Mouse (Mus musculus): Measurements from ENCODE around the gene Ahrr.

Ahrr gene

GRCm38 (mm10) chr13:74292167-74292566 lies at the start of gene Ahrr:
TSS of gene Ahrr (minus strand) at chr13:74292331.
- peak in 1 of 2 experiments; percentile 12 for DNase-seq (ENCODE audit: low spot score in 2 of 2)

DNA sequence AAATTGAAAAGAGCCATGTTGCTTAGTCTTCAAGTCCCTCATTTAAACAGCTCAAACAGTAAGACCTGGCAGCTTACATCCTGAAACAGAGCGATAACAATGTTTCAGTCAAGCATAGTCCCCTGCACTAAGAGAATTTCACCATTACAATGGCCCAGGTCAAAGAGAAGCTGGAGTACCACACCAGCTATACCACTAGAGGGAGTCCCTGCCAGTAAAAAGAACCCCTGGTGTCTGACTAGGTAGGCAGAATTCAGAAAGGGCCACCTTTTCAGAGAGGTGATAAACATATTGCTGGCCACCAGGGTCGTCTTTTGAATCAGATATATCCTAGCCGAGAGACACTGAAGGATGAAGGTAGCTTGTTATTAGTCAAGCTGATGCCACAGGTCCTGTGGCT lies 48.9 kb upstream of the Ahrr start:
- DNase-seq (ENCODE audit: low spot score in 2 of 2) = no peak

DNA sequence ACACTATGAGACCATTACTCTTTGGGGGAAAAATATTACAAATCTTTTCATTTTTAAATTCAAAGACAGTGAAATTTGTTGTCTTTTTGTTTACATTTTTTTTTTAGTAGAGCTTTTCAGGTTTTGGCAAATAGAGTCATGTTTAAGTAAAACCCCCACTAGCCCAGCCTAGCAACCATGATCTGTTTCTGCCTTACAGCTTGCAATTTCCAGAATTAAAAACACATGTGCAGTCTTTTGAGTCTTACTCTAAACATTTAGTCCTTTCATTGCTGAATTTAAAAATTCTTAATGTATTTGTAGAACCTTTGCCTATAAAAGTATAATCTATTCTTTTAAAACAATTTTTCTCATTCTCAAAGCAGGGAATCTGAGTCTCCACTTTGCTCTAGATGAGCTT lies 37.2 kb upstream of the Ahrr start:
- DNase-seq (ENCODE audit: low spot score in 2 of 2) = no peak

GRCm38 (mm10) chr13:74317170-74317849 lies 25.2 kb upstream of the Ahrr start, which contains the start of gene Pdcd6:
TSS of gene Pdcd6 (minus strand) at chr13:74317580.
- peak; percentile 66 to 81 for DNase-seq (ENCODE audit: low spot score in 2 of 2)

DNA sequence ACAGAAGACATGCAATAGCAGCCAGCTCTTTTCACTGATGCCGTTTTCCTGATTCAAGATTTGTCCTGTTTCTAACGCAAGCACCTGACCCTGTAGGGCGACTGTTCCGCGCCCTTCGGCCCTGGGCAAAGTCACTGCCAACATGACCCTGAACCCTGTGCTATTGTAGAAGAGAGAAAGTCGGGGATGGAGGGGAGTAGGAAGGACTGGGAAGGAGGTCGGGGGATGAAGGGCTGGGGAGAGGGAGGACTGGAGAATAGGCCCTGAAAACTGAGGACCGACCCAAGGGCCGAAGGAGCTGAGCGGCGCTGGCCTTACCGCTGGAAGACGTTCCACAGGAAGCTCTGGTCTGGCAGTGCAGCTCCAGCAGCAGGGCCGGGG lies 24.6 kb upstream of the Ahrr start:
- DNase-seq (ENCODE audit: low spot score in 2 of 2) = no peak

GRCm38 (mm10) chr13:74316386-74316785 lies 24.3 kb upstream of the Ahrr start:
- DNase-seq (ENCODE audit: low spot score in 2 of 2) = no peak

GRCm38 (mm10) chr13:74314616-74315015 lies 22.5 kb upstream of the Ahrr start:
- no peak for DNase-seq (ENCODE audit: low spot score in 2 of 2)

- DNase-seq (ENCODE audit: low spot score in 2 of 2) = no peak
Observed at GRCm38 (mm10) chr13:74305780-74306179, 13.6 kb upstream of the Ahrr start.

DNA sequence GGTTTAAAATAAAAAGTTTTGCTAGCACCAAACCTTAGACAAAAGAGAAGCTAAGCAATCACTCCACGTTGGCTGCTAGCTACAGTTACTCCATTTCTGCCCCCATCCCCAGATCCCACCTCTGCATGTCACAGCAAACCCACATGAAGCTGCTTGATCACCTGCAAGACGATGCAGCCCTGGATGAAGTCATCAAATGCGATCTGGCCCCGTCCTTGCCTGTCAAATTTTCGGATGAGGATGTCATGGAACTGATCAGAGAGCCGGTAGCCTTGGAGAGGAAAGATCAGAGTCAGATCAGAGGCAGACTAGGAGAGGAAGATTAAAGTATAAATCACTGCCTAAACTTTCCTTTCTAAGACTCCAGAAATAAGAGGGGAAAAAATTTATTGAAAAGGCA lies 13.2 kb upstream of the Ahrr start:
- DNase-seq (ENCODE audit: low spot score in 2 of 2) = no peak

DNA sequence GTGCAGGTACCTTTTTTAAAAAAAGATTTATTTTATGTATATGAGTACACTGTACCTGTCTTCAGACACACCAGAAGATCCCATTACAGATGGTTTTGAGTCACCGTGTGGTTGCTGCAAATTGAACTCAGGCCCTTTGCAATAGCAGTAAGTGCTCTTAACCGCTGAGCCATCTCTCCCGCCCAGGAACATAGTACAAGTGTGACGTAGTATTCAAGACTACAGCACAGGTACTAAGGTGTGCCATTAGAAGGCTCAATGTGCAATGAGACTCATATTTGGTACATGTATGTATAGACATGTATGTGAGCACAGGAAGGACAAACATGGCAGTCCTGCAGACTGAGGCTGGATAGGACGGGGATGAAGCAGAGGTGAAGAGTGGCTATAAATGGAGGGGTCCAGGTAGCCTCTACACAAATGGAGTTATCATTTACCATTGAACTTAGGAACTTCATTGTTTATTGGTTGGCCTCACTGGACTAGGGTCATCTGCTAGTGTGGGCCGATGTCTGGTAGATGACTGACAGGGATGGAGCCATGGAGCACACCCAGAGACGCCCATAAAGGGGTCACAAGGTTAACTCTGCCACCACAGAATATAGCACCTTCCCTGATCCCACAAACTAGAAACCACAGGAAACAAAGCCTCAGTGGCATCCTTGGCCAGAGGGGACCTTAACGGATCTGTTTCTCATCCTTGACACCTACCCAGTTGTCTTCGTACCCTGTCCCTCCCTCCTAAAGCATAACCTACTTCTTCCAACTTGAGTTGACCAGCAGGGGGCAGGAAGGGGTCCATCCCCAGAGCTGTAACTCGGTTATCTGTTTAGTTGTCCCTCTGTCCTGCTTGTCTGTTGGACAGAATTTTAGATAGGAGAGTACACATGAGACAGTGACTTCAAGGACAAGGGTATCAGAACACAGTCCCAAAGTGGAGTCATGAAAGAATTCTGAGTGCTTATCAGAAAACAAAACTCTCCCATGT lies 10.2 kb upstream of the Ahrr start:
- DNase-seq (ENCODE audit: low spot score in 2 of 2) = no peak

GRCm38 (mm10) chr13:74301607-74301984 lies 9.5 kb upstream of the Ahrr start:
- no peak for DNase-seq (ENCODE audit: low spot score in 2 of 2)

DNA sequence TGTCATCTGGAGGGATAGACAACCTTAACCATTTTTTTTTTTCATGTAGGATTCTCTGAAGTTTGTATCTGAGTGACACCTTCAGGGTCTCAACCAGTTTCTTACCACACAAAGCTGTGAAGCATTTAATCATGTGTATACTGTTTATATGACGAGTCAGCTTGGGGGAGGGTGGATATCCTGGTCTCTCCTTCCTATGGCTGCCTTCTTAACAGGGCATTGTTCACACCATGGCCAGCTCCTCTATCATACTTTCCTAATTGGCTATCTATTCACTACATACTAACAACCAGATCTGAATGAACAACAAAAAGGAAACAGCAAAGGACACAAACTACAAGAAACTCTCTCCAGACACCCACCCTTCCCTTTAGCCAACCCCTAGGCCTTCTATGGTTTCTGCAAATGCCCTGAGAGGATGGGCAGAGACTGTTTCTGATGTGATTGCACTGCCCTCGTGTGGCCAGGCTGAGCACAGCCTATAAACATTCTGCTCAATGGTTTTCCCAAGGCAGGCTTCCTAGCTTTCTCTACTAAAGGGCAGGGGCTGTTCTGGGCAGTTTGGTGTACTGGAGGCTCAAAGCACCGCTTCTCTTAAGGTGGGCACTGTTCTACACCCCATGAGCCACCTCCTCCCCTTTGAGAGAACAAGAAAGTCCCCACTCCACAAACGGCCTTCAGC lies 8.9 kb upstream of the Ahrr start:
- DNase-seq (ENCODE audit: low spot score in 2 of 2) = peak; percentile 64

- no peak for DNase-seq (ENCODE audit: low spot score in 2 of 2)
Observed at GRCm38 (mm10) chr13:74296376-74296775, 4.2 kb upstream of the Ahrr start.

GRCm38 (mm10) chr13:74289646-74290045 lies 2.5 kb downstream of the Ahrr start:
- DNase-seq (ENCODE audit: low spot score in 2 of 2) = no peak

DNA sequence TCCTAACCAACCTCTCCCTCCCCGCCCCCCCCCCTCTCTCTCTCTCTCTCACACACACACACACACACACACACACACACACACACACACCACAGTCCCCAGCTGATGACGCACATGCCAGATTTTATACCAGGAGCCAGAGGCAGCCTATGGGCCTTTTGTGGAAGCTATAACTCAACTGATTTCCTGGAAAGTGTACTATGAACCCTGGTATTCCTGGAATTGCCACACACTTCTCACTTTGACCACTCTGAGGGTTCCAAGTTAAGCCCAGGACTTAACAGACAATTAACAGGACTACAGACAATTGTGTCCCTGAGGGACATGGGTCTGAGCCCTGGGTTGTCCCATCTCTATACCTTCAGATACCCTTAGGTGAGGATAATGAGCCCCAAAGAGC lies 9.8 kb downstream of the Ahrr start:
- DNase-seq (ENCODE audit: low spot score in 2 of 2) = no peak

DNA sequence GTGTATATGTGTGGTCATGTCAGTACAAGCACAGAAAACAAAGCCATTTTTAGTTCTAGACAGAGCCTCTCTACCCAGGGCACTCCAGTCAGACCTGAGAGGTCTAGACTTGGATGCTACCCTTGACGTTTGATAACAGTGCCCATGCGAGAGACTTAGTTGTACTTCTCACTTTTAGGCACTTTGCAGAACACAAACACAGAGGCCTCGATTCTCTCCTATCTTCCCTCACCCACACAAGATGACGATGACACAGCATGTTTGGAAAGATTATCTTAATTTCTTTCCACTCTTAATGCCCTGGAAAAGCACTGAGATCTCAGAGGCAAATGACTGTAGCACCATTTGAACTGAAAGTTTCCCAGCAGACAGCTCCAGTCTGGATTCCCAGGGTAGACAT lies 16.4 kb downstream of the Ahrr start:
- DNase-seq (ENCODE audit: low spot score in 2 of 2) = no peak

GRCm38 (mm10) chr13:74260231-74260992 lies 31.7 kb downstream of the Ahrr start:
- DNase-seq (ENCODE audit: low spot score in 2 of 2) = peak; percentile 9 to 17

DNA sequence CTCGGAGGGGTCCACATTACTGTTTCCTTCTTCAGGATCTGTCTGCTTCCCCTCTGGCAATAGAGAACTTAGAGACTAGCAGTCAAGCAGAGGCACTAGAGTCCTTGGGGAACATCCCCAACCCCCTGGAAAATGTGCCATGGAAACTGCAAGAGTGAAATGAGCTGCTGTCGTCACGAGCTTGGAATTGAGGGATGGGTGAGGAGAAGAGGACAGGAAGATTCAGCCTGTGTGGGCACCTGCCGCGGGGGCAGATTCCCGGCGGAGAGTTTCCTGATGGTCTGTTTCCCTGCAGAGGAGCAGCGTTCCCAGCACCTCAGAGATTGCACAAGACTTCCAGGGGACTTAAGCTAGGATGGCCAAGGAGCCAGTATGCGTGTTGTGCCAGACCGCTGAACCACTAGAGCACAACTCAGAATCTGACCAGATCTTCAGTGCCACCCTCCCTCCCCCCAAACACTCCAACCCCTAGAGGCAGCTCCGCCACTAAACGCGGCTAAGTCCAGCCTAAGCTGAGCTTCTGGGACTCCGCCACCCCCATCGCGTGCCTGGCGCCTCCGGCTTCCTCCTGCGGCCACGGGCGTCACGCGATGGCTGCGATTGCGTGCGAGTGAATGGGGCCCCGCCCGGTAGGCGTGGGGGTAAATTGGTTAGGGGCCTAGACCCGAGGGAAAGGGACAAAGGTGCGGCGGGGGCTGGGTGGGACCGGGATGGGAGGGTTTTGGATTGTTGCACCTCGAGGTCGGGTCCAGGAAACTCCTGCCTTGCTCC lies 32.5 kb downstream of the Ahrr start:
- DNase-seq (ENCODE audit: low spot score in 2 of 2) = no peak

GRCm38 (mm10) chr13:74246494-74246893 lies 45.6 kb downstream of the Ahrr start:
- DNase-seq (ENCODE audit: low spot score in 2 of 2) = no peak

DNA sequence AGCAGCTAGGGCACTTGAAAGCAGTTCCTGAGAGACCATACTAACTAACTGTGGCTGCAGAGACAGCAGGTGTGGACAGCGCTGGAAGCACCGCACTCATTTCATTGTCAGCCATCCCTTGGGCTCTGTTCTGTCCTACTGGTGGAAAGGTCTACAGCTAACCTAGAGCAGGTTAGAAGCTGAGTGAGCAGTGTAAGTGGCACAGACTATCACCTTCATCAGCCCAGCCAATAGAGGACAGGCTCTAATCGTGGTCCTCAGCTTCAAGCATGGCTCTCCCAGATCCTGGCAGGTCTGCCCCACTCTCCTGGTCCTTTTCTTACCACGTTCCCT lies 46.3 kb downstream of the Ahrr start:
- DNase-seq (ENCODE audit: low spot score in 2 of 2) = no peak

Measured in frontal cortex, postnatal 25 days (tissue).